8 mouse cellular contexts compared by ENCODE assay signal in genomic region chr7:90028888-90029547, GRCm38 (mm10). TPM values are rescaled to one million over a fixed set of nuclear protein-coding genes. Genes with fewer than 3 reads are reported as not detected.
A peak's percentile ranks its signal among the peaks of the same experiment; 100 is the strongest.
DNase-seq lines count a peak whose midpoint lies in the region; ATAC-seq and TF ChIP-seq lines count a peak whose summit lies in the region.

No protein-coding gene starts in this region.

- TF ChIP-seq CTCF in brain, embryonic 14.5 days (IDR thresholded peaks at IDR 0.05; ENCODE audit: borderline replicate concordance, extremely low read depth, insufficient read depth, insufficient read length) = no peak
- TF ChIP-seq CTCF in stomach, postnatal 0 days (IDR thresholded peaks at IDR 0.05; ENCODE audit: low read depth) = no peak

- peak; percentile 90 for ATAC-seq in forebrain, embryonic 11.5 days (replicated peaks; ENCODE audit: low FRiP score)
- peak; percentile 13; the same call in 1 of the 2 replicates for ATAC-seq in stomach, postnatal 0 days (ENCODE audit: low FRiP score, low TSS enrichment)

- 0 out of 2 replicates have a peak, but pooled peaks cover 3% of the 10 kb centered on the region for H3K4me1 ChIP-seq in forebrain, embryonic 11.5 days (replicated peaks; ENCODE audit: control insufficient read depth, insufficient read depth, low read length)
- peaks cover 24% of the 10 kb centered on the region for H3K4me1 ChIP-seq in midbrain, embryonic 10.5 days
- H3K4me1 ChIP-seq in stomach, postnatal 0 days (replicated peaks; ENCODE audit: control insufficient read depth, insufficient read depth) = peaks cover 4% of the 10 kb centered on the region; the same call in 1 of the 2 replicates

- intact Hi-C loops in heart, postnatal 14 days (cut with DNase I) = no loop called here

- TF ChIP-seq EP300 in stomach, postnatal 0 days (optimal IDR thresholded peaks at IDR 0.05) = no peak

- no peaks in the 10 kb centered on the region for H3K9me3 ChIP-seq in forebrain, embryonic 11.5 days (ENCODE audit: control insufficient read depth, low read length)
- no peaks in the 10 kb centered on the region for H3K9me3 ChIP-seq in midbrain, embryonic 10.5 days (replicated peaks)
- H3K9me3 ChIP-seq in stomach, postnatal 0 days (ENCODE audit: control insufficient read depth, low read length) = no peaks in the 10 kb centered on the region

- no peak overlapping the region for H3K27ac ChIP-seq in forebrain, embryonic 11.5 days (ENCODE audit: low read depth, low read length)
- peak overlapping the region; percentile 49; the same call in 1 of the 2 replicates for H3K27ac ChIP-seq in midbrain, embryonic 10.5 days (replicated peaks)
- peak overlapping the region; percentile 90 for H3K27ac ChIP-seq in stomach, postnatal 0 days (replicated peaks)

- DNase-seq in ES-CJ7 (ENCODE audit: low read depth, low spot score) = peak; percentile 60
- DNase-seq in brain, embryonic 14.5 days (ENCODE audit: low read depth) = peak; percentile 95
- no peak for DNase-seq in forebrain, embryonic 11.5 days (ENCODE audit: low spot score)
- DNase-seq in heart, postnatal 14 days = peak; percentile 42 to 43
- DNase-seq in left cerebral cortex, adult 18-20 months (ENCODE audit: low spot score in 2 of 2) = peak; percentile 47 to 56
- DNase-seq in midbrain, embryonic 10.5 days (ENCODE audit: low spot score) = peak; percentile 41
- DNase-seq in stomach, postnatal 0 days (ENCODE audit: low spot score) = no peak
- DNase-seq in urinary bladder, adult 2 months (ENCODE audit: low spot score) = no peak

- no peak for TF ChIP-seq POLR2A in brain, embryonic 14.5 days (IDR thresholded peaks at IDR 0.05; ENCODE audit: borderline replicate concordance, extremely low read depth, insufficient read depth, insufficient read length, poor library complexity, severe bottlenecking)

- WGBS in forebrain, embryonic 11.5 days = 9% methylated on average over 8 of the region's 8 CpGs
- WGBS in midbrain, embryonic 10.5 days = 11% methylated on average over 8 of the region's 8 CpGs
- 5% methylated on average over 8 of the region's 8 CpGs for WGBS in stomach, postnatal 0 days

- H3K36me3 ChIP-seq in forebrain, embryonic 11.5 days (ENCODE audit: control insufficient read depth, insufficient read depth, low read length) = no peaks in the 10 kb centered on the region
- H3K36me3 ChIP-seq in midbrain, embryonic 10.5 days = no peaks in the 10 kb centered on the region
- no peaks in the 10 kb centered on the region for H3K36me3 ChIP-seq in stomach, postnatal 0 days (ENCODE audit: control insufficient read depth, insufficient read depth, low read length)

- H3K4me2 ChIP-seq in forebrain, embryonic 11.5 days (ENCODE audit: low read depth, low read length, severe bottlenecking) = peak overlapping the region; percentile 19; the same call in 1 of the 2 replicates
- peak overlapping the region; percentile 31 for H3K4me2 ChIP-seq in stomach, postnatal 0 days (replicated peaks; ENCODE audit: low read depth)

- H3K9ac ChIP-seq in forebrain, embryonic 11.5 days (ENCODE audit: low read length) = no peak overlapping the region
- H3K9ac ChIP-seq in stomach, postnatal 0 days (ENCODE audit: low read length) = 0 out of 2 replicates have a peak overlapping the region, but pooled peaks have one; percentile 0

- no peak overlapping the region for H3K4me3 ChIP-seq in forebrain, embryonic 11.5 days (ENCODE audit: low read depth, low read length)
- H3K4me3 ChIP-seq in midbrain, embryonic 10.5 days = peak overlapping the region; percentile 33
- H3K4me3 ChIP-seq in stomach, postnatal 0 days (ENCODE audit: low read depth, low read length) = no peak overlapping the region

- no peaks in the 10 kb centered on the region for H3K27me3 ChIP-seq in forebrain, embryonic 11.5 days (ENCODE audit: control insufficient read depth, insufficient read depth, low read length)
- no peaks in the 10 kb centered on the region for H3K27me3 ChIP-seq in midbrain, embryonic 10.5 days (ENCODE audit: low read depth, poor library complexity, severe bottlenecking)
- no peaks in the 10 kb centered on the region for H3K27me3 ChIP-seq in stomach, postnatal 0 days (ENCODE audit: control insufficient read depth, insufficient read depth, low read length)

RNA-seq across cellular contexts. Expression of gene Eed, which starts 48.2 kb away (rescaled TPM):
- 48.8 and 50.2 TPM in 2 replicates for polyA plus RNA-seq in brain, embryonic 14.5 days (2012; rRNA removed)
- 96.4 and 102 TPM in 2 replicates for polyA plus RNA-seq in forebrain, embryonic 11.5 days (2014; fragmentation: Nextera tagmentation; extraction: Ambion mirVana)
- 10 to 100 TPM; 27.1 to 31.3 TPM for total RNA-seq in heart, postnatal 14 days (2021)
- total RNA-seq in left cerebral cortex, adult 18-20 months (2021) = 10 to 100 TPM; 34.2 to 39.2 TPM
- 71.6 and 86.7 TPM in 2 replicates for polyA plus RNA-seq in midbrain, embryonic 10.5 days (2016; fragmentation: Nextera tagmentation; extraction: Ambion mirVana)
- polyA plus RNA-seq in stomach, postnatal 0 days (2015; fragmentation: Nextera tagmentation; extraction: Ambion mirVana) = 35.7 and 38.0 TPM in 2 replicates
- polyA plus RNA-seq in urinary bladder, adult 2 months (2012; rRNA removed) = 44.6 and 52.5 TPM in 2 replicates

Comparison
In these comparisons a context has a peak if more than half of its experiments do, and no peak if none do; other contexts are left out.
1. DNase-seq: peak in ES-CJ7 (single experiment), brain, embryonic 14.5 days (single experiment), heart, postnatal 14 days (2 of 2), left cerebral cortex, adult 18-20 months (2 of 2) and midbrain, embryonic 10.5 days (single experiment); none in forebrain, embryonic 11.5 days (single experiment), stomach, postnatal 0 days (single experiment) and urinary bladder, adult 2 months (single experiment).